20 mouse cellular contexts compared by ENCODE assay signal in genomic region chr11:38021704-38022103, GRCm38 (mm10).
DNase-seq lines count a peak whose midpoint lies in the region; ATAC-seq and TF ChIP-seq lines count a peak whose summit lies in the region.
"Had no signal": no experiment of that assay in that cellular context is flagged by ENCODE, and none has a peak within 500 bp of the region (broad histone marks: within the 10 kb centered on the region; RNA-seq: fewer than 3 reads in every experiment).

No protein-coding gene starts in this region.

- H3K9me3 ChIP-seq in hindbrain, postnatal 0 days (ENCODE audit: low read length), result no peaks in the 10 kb centered on the region
- no peaks in the 10 kb centered on the region for H3K9me3 ChIP-seq in hindbrain, embryonic 10.5 days
- H3K9me3 ChIP-seq: embryonic facial prominence, embryonic 12.5 days; forebrain, embryonic 12.5 days; heart, embryonic 15.5 days; hindbrain, embryonic 12.5 days; intestine, embryonic 15.5 days had no signal

- H3K9ac ChIP-seq in hindbrain, postnatal 0 days (replicated peaks; ENCODE audit: low read length), result no peak overlapping the region
- H3K9ac ChIP-seq: embryonic facial prominence, embryonic 12.5 days; forebrain, embryonic 12.5 days; heart, embryonic 15.5 days; hindbrain, embryonic 12.5 days; intestine, embryonic 15.5 days had no signal

- peak; percentile 28 for DNase-seq in hindbrain, postnatal 0 days (ENCODE audit: low spot score)
- DNase-seq in hindbrain, embryonic 10.5 days (ENCODE audit: low spot score), result no peak
- DNase-seq in ES-CJ7 (ENCODE audit: low read depth, low spot score), result peak; percentile 13
- DNase-seq in ZHBTc4 (ENCODE audit: low read depth, low spot score), result peak; percentile 3
- DNase-seq in left cerebral cortex, adult 9 months (ENCODE audit: low spot score in 2 of 2), result no peak
- DNase-seq: adrenal gland, adult 2 months; adrenal gland, postnatal 25 days; B cell, adult 2 months; cerebellum, adult 2 months; gastrocnemius, postnatal 10 days; heart, adult 2 months had no signal

- no peak overlapping the region for H3K4me2 ChIP-seq in hindbrain, postnatal 0 days (ENCODE audit: low read depth, low read length)
- H3K4me2 ChIP-seq: embryonic facial prominence, embryonic 12.5 days; forebrain, embryonic 12.5 days; heart, embryonic 11.5 days; heart, embryonic 15.5 days; hindbrain, embryonic 12.5 days; intestine, embryonic 15.5 days had no signal

- H3K4me3 ChIP-seq in hindbrain, postnatal 0 days (ENCODE audit: low read length), result no peak overlapping the region
- H3K4me3 ChIP-seq in hindbrain, embryonic 10.5 days, result no peak overlapping the region
- H3K4me3 ChIP-seq: embryonic facial prominence, embryonic 12.5 days; forebrain, embryonic 12.5 days; heart, adult 2 months; heart, embryonic 15.5 days; hindbrain, embryonic 12.5 days; intestine, embryonic 15.5 days had no signal

- H3K4me1 ChIP-seq in hindbrain, postnatal 0 days (ENCODE audit: insufficient read depth, low read length), result no peaks in the 10 kb centered on the region
- H3K4me1 ChIP-seq in hindbrain, embryonic 10.5 days (replicated peaks), result no peaks in the 10 kb centered on the region; the same call in 1 of the 2 replicates
- H3K4me1 ChIP-seq: embryonic facial prominence, embryonic 12.5 days; forebrain, embryonic 12.5 days; heart, embryonic 15.5 days; hindbrain, embryonic 12.5 days; intestine, embryonic 15.5 days had no signal

- no peaks in the 10 kb centered on the region for H3K36me3 ChIP-seq in hindbrain, postnatal 0 days (ENCODE audit: insufficient read depth, low read length)
- H3K36me3 ChIP-seq in hindbrain, embryonic 10.5 days, result no peaks in the 10 kb centered on the region
- H3K36me3 ChIP-seq: embryonic facial prominence, embryonic 12.5 days; forebrain, embryonic 12.5 days; heart, embryonic 15.5 days; hindbrain, embryonic 12.5 days; intestine, embryonic 15.5 days had no signal

- ATAC-seq in hindbrain, postnatal 0 days, result 0 out of 2 replicates have a peak, but pooled peaks have one; percentile 43
- no peak for ATAC-seq in megakaryocyte-erythroid progenitor cell, adult 5-6 weeks (replicated peaks; ENCODE audit: low FRiP score, low TSS enrichment, poor library complexity, severe bottlenecking)
- ATAC-seq: CD4-positive, CD25-positive, alpha-beta regulatory T cell, adult 4 months; forebrain, embryonic 16.5 days; intestine, embryonic 15.5 days had no signal

- TF ChIP-seq CTCF in hindbrain, postnatal 0 days (IDR thresholded peaks at IDR 0.05; ENCODE audit: low read depth), result 0 out of 2 replicates have a peak, but pooled peaks have one; percentile 15

- H3K27ac ChIP-seq in hindbrain, postnatal 0 days, result no peak overlapping the region
- H3K27ac ChIP-seq in hindbrain, embryonic 10.5 days, result no peak overlapping the region
- H3K27ac ChIP-seq: embryonic facial prominence, embryonic 12.5 days; forebrain, embryonic 12.5 days; heart, adult 2 months; heart, embryonic 15.5 days; hindbrain, embryonic 12.5 days; intestine, embryonic 15.5 days had no signal

- H3K27me3 ChIP-seq in hindbrain, postnatal 0 days (ENCODE audit: insufficient read depth, low read length), result no peaks in the 10 kb centered on the region
- no peaks in the 10 kb centered on the region for H3K27me3 ChIP-seq in hindbrain, embryonic 10.5 days (ENCODE audit: insufficient read depth, poor library complexity, severe bottlenecking)
- H3K27me3 ChIP-seq: embryonic facial prominence, embryonic 12.5 days; forebrain, embryonic 12.5 days; heart, embryonic 15.5 days; hindbrain, embryonic 12.5 days; intestine, embryonic 15.5 days had no signal

Comparison
In these comparisons a context has a peak if more than half of its experiments do, and no peak if none do; other contexts are left out.
1. DNase-seq: peak in hindbrain, postnatal 0 days (single experiment), ES-CJ7 (single experiment) and ZHBTc4 (single experiment); none in hindbrain, embryonic 10.5 days (single experiment) and left cerebral cortex, adult 9 months (0 of 2).